Mouse (Mus musculus): Measurements from ENCODE around the gene Efhd1. TPM values are rescaled to one million over a fixed set of nuclear protein-coding genes. Genes with fewer than 3 reads are reported as not detected.

Efhd1 gene
- total RNA-seq, 2 experiments from 2014 or later, result 10.9 to 16.4 TPM

GRCm38 (mm10) chr1:87294951-87295350, 30.8 kb downstream of the Efhd1 start:
- intact Hi-C loops (cut with DNase I), result loop anchor here (5.0 kb wide), 1 partner anchor 48 kb away; no protein-coding TSS in a partner anchor
- DNase-seq (ENCODE audit: low spot score in 2 of 2), result no peak

GRCm38 (mm10) chr1:87297346-87297925, 33.3 kb downstream of the Efhd1 start:
- intact Hi-C loops (cut with DNase I), result no loop called here
- no peak for DNase-seq (ENCODE audit: low spot score in 2 of 2)

GRCm38 (mm10) chr1:87300360-87301286, 36.5 kb downstream of the Efhd1 start:
- no peak for DNase-seq (ENCODE audit: low spot score in 2 of 2)
- intact Hi-C loops (cut with DNase I), result no loop called here

- intact Hi-C loops (cut with DNase I), result no loop called here
These were observed 37.8 kb downstream of the Efhd1 start for GRCm38 (mm10) chr1:87301971-87302370.

DNA sequence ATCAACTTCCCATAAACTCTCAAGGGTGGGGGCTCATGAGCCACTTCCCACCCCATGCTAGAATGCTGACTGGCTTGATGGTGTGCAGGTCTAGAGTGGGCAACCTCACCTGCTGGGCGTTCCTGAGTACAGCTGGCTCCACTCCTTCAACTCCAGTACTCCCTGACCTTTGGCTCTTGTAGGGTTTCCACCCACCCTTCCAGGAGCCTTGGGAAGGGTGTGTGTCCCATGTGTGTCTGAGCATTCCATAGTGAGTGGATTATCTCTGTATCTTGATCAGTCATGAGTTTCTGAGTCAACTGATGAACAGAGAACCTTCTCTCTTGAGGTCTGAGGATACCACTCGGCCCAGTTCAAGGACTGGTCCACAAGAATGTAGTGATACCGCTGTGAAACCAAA, 44.8 kb downstream of the Efhd1 start:
- DNase-seq (ENCODE audit: low spot score in 2 of 2), result no peak
- intact Hi-C loops (cut with DNase I), result no loop called here

More at GRCm38 (mm10) chr1:87301971-87302370, 37.8 kb downstream of the Efhd1 start:
- DNase-seq (ENCODE audit: low spot score in 2 of 2), result no peak

GRCm38 (mm10) chr1:87309621-87310020, 45.5 kb downstream of the Efhd1 start:
- intact Hi-C loops (cut with DNase I), result no loop called here
- DNase-seq (ENCODE audit: low spot score in 2 of 2), result no peak

DNA sequence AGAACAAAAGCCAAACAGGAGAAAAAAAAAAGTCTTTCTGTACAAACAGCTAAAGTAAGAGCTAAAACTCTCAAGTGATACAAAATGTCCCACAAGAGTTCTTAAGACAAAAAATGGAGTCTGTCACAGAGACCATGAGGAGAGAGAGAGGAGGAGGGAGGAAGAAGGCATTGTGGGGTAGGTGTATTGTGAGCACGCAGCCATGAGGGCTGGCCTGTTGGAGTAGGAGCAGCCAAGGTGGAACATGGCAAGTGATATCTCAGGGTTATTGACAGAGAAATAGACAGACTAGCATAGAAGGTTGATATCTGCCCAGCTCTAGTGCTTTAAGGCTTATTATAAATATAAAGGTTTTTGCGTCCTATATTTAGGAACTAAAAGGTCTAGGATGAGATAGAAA, 48.5 kb downstream of the Efhd1 start:
- intact Hi-C loops (cut with DNase I), result no loop called here
- no peak for DNase-seq (ENCODE audit: low spot score in 2 of 2)

- intact Hi-C loops (cut with DNase I), result no loop called here
- no peak for DNase-seq (ENCODE audit: low spot score in 2 of 2)
These were observed 49.0 kb downstream of the Efhd1 start for GRCm38 (mm10) chr1:87313116-87313515.

- intact Hi-C loops (cut with DNase I), result no loop called here
- no peak for DNase-seq (ENCODE audit: low spot score in 2 of 2)
These were observed 49.8 kb downstream of the Efhd1 start for GRCm38 (mm10) chr1:87313843-87314570.

- intact Hi-C loops (cut with DNase I), result no loop called here
- no peak for DNase-seq (ENCODE audit: low spot score in 2 of 2)
These were observed 51.3 kb downstream of the Efhd1 start for GRCm38 (mm10) chr1:87315431-87315830.

- intact Hi-C loops (cut with DNase I), result no loop called here
- DNase-seq (ENCODE audit: low spot score in 2 of 2), result no peak
These were observed 51.7 kb downstream of the Efhd1 start for GRCm38 (mm10) chr1:87315894-87316293.

GRCm38 (mm10) chr1:87316672-87317071, 52.5 kb downstream of the Efhd1 start:
- intact Hi-C loops (cut with DNase I), result no loop called here
- DNase-seq (ENCODE audit: low spot score in 2 of 2), result peak in 1 of 2 experiments; percentile 11

GRCm38 (mm10) chr1:87321071-87321470, 56.9 kb downstream of the Efhd1 start:
- intact Hi-C loops (cut with DNase I), result no loop called here

DNA sequence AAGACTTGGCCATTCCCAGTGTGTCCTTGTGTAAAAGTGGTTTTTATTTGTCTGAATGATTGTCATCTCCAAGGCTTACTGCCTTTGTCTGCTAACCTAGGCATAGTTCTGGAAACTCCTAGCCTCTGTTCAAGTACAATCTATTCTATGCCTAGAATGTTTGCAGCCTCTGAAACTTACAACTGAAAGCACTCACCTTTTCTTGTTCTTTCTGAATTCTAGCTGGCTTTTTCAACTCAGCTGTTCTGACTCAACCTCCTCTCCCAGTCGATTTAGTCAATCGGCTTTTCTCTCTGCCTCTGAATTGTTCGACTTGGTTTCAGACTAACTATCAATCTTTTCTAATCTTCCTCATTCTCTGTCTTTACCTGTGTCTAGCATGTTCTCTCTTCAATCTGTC, 58.6 kb downstream of the Efhd1 start:
- intact Hi-C loops (cut with DNase I), result no loop called here

More at GRCm38 (mm10) chr1:87321071-87321470, 56.9 kb downstream of the Efhd1 start:
- no peak for DNase-seq (ENCODE audit: low spot score in 2 of 2)

GRCm38 (mm10) chr1:87324649-87325048, 60.5 kb downstream of the Efhd1 start:
- DNase-seq (ENCODE audit: low spot score in 2 of 2), result no peak
- intact Hi-C loops (cut with DNase I), result no loop called here

More for the DNA sequence above, 58.6 kb downstream of the Efhd1 start:
- DNase-seq (ENCODE audit: low spot score in 2 of 2), result no peak

DNA sequence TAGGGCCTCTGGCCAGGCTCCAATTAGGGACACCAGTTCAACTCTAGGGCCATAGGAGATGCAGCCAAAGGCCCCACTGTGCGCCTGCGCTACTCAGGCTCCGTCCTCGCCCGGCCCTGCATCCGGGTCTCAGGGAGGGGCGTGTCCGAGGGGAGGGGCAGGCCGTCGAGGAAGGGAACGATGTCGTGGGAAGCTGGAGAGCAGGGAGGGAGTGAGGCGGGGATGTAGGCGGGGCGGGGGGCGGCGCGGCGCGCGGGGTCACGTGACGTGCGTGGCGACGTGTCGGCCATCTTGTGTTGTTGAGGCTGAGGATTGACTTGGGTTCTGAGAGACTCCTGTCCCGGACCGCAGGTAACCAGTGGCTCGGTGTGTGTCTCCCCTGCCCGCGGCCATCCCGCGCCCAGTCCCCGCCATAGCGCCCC, 62.6 kb downstream of the Efhd1 start, which contains the start of gene Gigyf2:
Gigyf2 (plus strand) TSS at position 257 of the 422 bp plus-strand sequence.
- peak; percentile 92 to 93 for DNase-seq (ENCODE audit: low spot score in 2 of 2)
- intact Hi-C loops (cut with DNase I), result no loop called here

DNA sequence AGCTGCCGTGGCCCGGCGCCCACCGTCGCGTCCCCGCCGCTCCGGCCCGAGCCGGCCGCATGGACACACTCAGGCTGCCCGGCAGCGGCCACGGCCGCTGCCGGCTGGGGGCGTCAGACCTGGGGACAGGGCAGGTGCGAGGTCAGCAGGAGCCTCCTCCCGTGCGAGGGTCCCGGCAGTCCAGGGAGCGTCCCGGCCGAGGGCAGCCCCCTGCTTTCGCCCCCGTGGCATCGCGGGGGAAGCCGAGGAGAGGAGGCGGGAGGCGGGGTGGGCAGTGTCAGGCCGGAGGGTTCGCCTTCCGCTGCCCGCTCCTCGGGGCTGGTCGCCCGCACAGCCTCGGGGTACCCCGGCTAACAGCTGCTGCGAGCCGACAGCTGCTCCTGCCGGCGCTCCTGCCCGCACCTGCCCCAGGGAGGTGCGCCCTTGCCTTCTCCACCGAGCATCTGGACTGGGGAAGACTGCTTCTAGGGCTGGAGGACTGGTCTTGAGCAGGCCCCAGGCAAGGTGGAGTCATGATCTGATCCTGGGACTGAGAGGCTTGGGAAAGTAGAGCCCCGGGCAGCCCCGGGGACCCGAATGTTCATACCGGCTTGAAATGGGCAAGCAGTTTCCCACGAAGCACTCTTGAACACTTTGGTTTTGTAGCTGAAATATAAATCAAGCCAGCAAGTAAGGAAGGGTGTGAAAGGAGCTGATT, 63.1 kb downstream of the Efhd1 start:
- intact Hi-C loops (cut with DNase I), result no loop called here
- DNase-seq (ENCODE audit: low spot score in 2 of 2), result peak in 1 of 2 experiments; percentile 39

- intact Hi-C loops (cut with DNase I), result no loop called here
These were observed 67.6 kb downstream of the Efhd1 start for GRCm38 (mm10) chr1:87331774-87332173.

DNA sequence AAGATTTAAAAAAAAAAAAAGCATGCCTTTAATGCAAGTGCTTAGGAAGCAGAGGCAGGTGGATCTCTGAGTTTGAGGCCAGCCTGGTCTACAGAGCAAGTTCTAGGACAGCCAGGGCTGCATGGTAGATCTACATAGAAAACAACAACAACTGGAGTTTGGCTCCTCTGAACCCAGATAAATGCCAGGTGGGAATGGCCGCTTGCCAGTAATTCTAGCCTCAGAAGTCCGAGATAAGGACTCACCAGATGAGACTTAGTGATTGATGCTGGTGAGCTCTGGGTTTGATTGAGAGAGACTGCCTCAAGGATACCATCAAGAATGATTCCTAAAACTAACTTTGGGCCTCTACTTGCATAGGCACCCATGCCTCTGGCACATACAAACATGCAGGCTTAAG, 86.4 kb downstream of the Efhd1 start:
- no peak for DNase-seq (ENCODE audit: low spot score in 2 of 2)
- intact Hi-C loops (cut with DNase I), result no loop called here

More at GRCm38 (mm10) chr1:87331774-87332173, 67.6 kb downstream of the Efhd1 start:
- DNase-seq (ENCODE audit: low spot score in 2 of 2), result no peak

Measured in left cerebral cortex, postnatal 36 days (tissue).